Mouse (Mus musculus) adrenal gland, adult 8-10 months (tissue): ENCODE measurements around the gene Mrap2. TPM values are rescaled to one million over a fixed set of nuclear protein-coding genes. Genes with fewer than 3 reads are reported as not detected.

Experiments
- DNase-seq: peaks from one replicate; pipeline ENCODE4 v3.0.0; 2022
- total RNA-seq, 4 experiments: library from RNA; stranded (reverse); gene quantifications; 2 replicates each; pipeline ENCODE4 v1.2.4; 2022

Gene Mrap2
- total RNA-seq, 4 experiments from 2014 or later: 2.8 to 6.1 (median 4.1) TPM

DNA sequence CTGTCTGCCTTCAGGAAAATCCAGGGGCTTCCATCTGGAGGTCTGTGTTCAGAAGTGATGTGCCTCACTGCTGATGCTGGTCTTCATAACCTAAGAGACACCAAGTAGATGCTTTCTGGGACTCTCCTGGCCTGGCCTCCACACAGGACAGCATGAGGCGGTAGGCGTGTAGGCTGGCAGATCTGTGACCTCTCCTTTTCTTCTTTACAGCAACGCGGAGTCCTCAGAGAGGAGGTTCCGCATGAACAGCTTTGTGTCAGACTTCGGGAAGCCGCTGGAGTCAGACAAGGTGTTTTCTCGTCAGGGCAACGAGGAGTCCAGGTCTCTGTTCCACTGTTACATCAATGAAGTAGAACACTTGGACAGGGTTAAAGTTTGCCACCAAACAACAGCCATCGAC, 38.1 kb downstream of the Mrap2 start:
- no peak for DNase-seq

DNA sequence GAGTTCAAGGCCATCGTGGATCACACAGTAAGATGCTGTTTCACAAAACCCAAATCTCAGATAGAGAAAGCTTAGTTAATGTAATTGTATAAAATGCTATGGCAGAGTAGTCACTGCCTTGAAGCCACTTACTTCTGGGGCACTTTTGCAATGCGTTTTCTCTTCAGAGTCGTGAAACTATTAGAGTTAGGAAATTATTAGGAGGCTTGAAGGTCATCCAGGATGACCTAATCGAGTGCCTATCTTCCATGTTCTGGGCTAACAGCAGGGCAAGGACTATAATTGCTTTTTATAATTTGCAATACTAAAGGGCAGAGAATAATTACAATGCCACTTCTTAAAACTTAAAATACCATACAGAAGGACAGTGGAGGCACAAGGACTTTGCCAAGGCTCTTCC, 43.2 kb downstream of the Mrap2 start:
- DNase-seq: no peak

- DNase-seq: no peak
Observed at GRCm38 (mm10) chr9:87193721-87194120, 49.6 kb downstream of the Mrap2 start.

GRCm38 (mm10) chr9:87197277-87197676, 53.2 kb downstream of the Mrap2 start:
- DNase-seq: no peak

- DNase-seq: no peak
Observed at GRCm38 (mm10) chr9:87198036-87198435, 53.9 kb downstream of the Mrap2 start.

DNA sequence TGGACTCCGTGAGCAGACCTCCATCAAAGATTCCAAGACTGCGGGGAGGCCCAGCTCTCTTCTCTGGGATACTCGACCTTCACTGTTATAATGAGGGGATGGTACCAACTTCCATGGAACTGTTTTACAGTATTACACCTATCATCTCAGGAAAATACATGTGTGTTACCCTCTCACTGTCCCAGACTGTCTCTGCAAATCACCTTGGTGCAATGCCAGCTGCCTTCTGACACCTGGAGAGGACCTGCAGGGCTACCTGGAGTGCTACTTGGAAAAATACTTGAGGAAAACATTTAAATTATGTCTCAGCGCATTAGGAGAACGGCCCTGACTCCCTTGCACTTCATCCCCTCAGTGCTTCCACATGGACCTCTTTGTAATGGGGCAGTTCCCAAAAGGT, 56.3 kb downstream of the Mrap2 start:
- no peak for DNase-seq

- no peak for DNase-seq
Observed at GRCm38 (mm10) chr9:87200919-87201318, 56.8 kb downstream of the Mrap2 start.

- no peak for DNase-seq
Observed at GRCm38 (mm10) chr9:87202431-87202830, 58.3 kb downstream of the Mrap2 start.

- no peak for DNase-seq
Observed at GRCm38 (mm10) chr9:87210830-87211339, 66.8 kb downstream of the Mrap2 start.

GRCm38 (mm10) chr9:87213204-87213603, 69.1 kb downstream of the Mrap2 start:
- no peak for DNase-seq

Other genes starting within 250 kb of the Mrap2 start
- 1 to 10 TPM; 1.4 to 3.0 (median 2.0) TPM for gene Ripply2, start 128.8 kb upstream of the Mrap2 start, total RNA-seq
- gene Cyb5r4, start 122.3 kb upstream of the Mrap2 start, total RNA-seq: 10 to 100 TPM; 38.7 to 46.3 (median 43.8) TPM
- gene Cep162, start 111.2 kb downstream of the Mrap2 start, total RNA-seq: 10 to 100 TPM in 2 of 4 experiments, 1 to 10 TPM in 2; 6.5 to 10.6 (median 9.5) TPM